Mouse (Mus musculus) ES-E14 (cell line): ENCODE results near the gene Flywch1. TPM values are rescaled to one million over a fixed set of nuclear protein-coding genes. Genes with fewer than 3 reads are reported as not detected.

ENCODE experiments used
- DNase-seq: peaks from one replicate; pipeline ENCODE4 v3.0.0-alpha.2; 2013; ENCODE audit warnings: low read depth, low spot score
- H3K27ac ChIP-seq: 2 replicates; pipeline ENCODE4 v1.5.1; 2012; ENCODE audit warnings: low read depth, mild to moderate bottlenecking, low read length, moderate library complexity, mixed read lengths; ENCODE audit not compliant: poor library complexity, insufficient read depth, severe bottlenecking
- H3K36me3 ChIP-seq: 2 replicates; pipeline ENCODE4 v1.6.1; 2012; ENCODE audit warnings: mild to moderate bottlenecking, low read length, moderate library complexity, mixed read lengths; ENCODE audit not compliant: control insufficient read depth, poor library complexity, insufficient read depth, severe bottlenecking
- H3K4me1 ChIP-seq, 2 experiments: fragments of 150-350 bp in 1 of 2; sonication (generic) in 1 of 2; 2 replicates each; pipeline ENCODE4 v1.6.1; 2012; ENCODE audit warnings: low read length in 2 of 2, mild to moderate bottlenecking in 1 of 2, mixed read lengths in 1 of 2; ENCODE audit not compliant: control insufficient read depth in 2 of 2, insufficient read depth in 2 of 2, poor library complexity in 1 of 2
- H3K4me3 ChIP-seq, 2 experiments: fragments of 150-350 bp in 1 of 2; sonication (generic) in 1 of 2; 2 replicates each; pipeline ENCODE4 v1.5.1; 2012; ENCODE audit warnings: low read length in 2 of 2, low read depth in 1 of 2, mild to moderate bottlenecking in 1 of 2, mixed read lengths in 1 of 2; ENCODE audit not compliant: insufficient read depth in 1 of 2, poor library complexity in 1 of 2, severe bottlenecking in 1 of 2
- H3K9ac ChIP-seq: 2 replicates; pipeline ENCODE4 v1.6.1; 2012; ENCODE audit warnings: low read depth, mild to moderate bottlenecking, low read length, mixed read lengths; ENCODE audit not compliant: poor library complexity, insufficient read depth, severe bottlenecking
- H3K9me3 ChIP-seq: fragments of 150-350 bp; sonication (generic); 2 replicates; pipeline ENCODE4 v1.6.1; 2012; ENCODE audit warnings: low read depth, mild to moderate bottlenecking, low read length; ENCODE audit not compliant: control insufficient read depth, insufficient read depth
- CHD2 ChIP-seq: IDR thresholded peaks from 2 replicates; pipeline ENCODE4 v1.6.1; 2014; ENCODE audit warnings: mild to moderate bottlenecking, low read depth, low read length, inconsistent platforms
- HCFC1 ChIP-seq: IDR thresholded peaks from 2 replicates; pipeline ENCODE4 v1.6.1; 2012; ENCODE audit warnings: low read length, inconsistent platforms, borderline replicate concordance; ENCODE audit not compliant: insufficient read depth
- MAFK ChIP-seq: IDR thresholded peaks from 2 replicates; pipeline ENCODE4 v1.6.1; 2014; ENCODE audit warnings: mild to moderate bottlenecking, low read depth, low read length, inconsistent platforms; ENCODE audit not compliant: insufficient read depth
- ZC3H11A ChIP-seq: IDR thresholded peaks from 2 replicates; pipeline ENCODE4 v1.6.1; 2012; ENCODE audit warnings: low read depth, mild to moderate bottlenecking, inconsistent platforms, low read length, borderline replicate concordance
- ZNF384 ChIP-seq: IDR thresholded peaks from 2 replicates; pipeline ENCODE4 v1.6.1; 2012; ENCODE audit warnings: low read depth, low read length, inconsistent platforms
- in situ Hi-C, 2 experiments: fragments of 600-800 bp; cut with MboI; formaldehyde crosslinking; loops; one replicate each; pipeline ENCODE4 v1.15.1; 2025; ENCODE audit warnings: low sequenced_read_pairs in 2 of 2, inconsistent platforms in 1 of 2; ENCODE audit not compliant: unreplicated experiment in 2 of 2
- total RNA-seq: library from RNA; depleted of rRNA; stranded (reverse); fragments of 300-350 nt; gene quantifications from 2 replicates; pipeline ENCODE4 v1.2.3, GENCODE M21; 2012

Flywch1 gene
- total RNA-seq, 1 experiment, result 35.1 TPM

- Histone ChIP-seq H3K36me3 (peaks cover 4% of the 10 kb centered on the region; the same call in 1 of the 2 replicates), H3K9ac (peak overlapping the region; percentile 45), H3K27ac (no peak overlapping the region), H3K9me3 (no peaks in the 10 kb centered on the region), H3K4me3 (peak overlapping the region; percentile 66 to 80), H3K4me1 (peaks cover 0 to 18% of the 10 kb centered on the region in 2 experiments; a peak in 1 of 4 replicates)
- TF ChIP-seq ZC3H11A, result no peak
- TF ChIP-seq HCFC1, result no peak
- TF ChIP-seq MAFK, result no peak
- in situ Hi-C loops, result no loop called here
- DNase-seq, result peak; percentile 62
Observed at GRCm38 (mm10) chr17:23740136-23740584, 31.2 kb downstream of the Flywch1 start.

- TF ChIP-seq CHD2 (peak; percentile 19; the same call in 1 of the 2 replicates), ZC3H11A (no peak)
- Histone ChIP-seq H3K4me1 (peaks cover 0 to 12% of the 10 kb centered on the region in 2 experiments; a peak in 1 of 4 replicates), H3K9me3 (no peaks in the 10 kb centered on the region), H3K4me3 (peak overlapping the region; percentile 66 to 80), H3K27ac (no peak overlapping the region), H3K9ac (peak overlapping the region; percentile 45), H3K36me3 (peaks cover 4% of the 10 kb centered on the region; the same call in 1 of the 2 replicates)
- no peak for DNase-seq
- in situ Hi-C loops, result no loop called here
Observed at GRCm38 (mm10) chr17:23739202-23740135, 31.9 kb downstream of the Flywch1 start.

- in situ Hi-C loops, result no loop called here
- Histone ChIP-seq H3K9ac (no peak overlapping the region), H3K4me1 (peaks cover 0 to 12% of the 10 kb centered on the region in 2 experiments; a peak in 1 of 4 replicates), H3K27ac (no peak overlapping the region), H3K36me3 (peaks cover 6% of the 10 kb centered on the region; the same call in 1 of the 2 replicates), H3K4me3 (peak overlapping the region in 1 of 2 experiments; percentile 80; a peak in 2 of 4 replicates), H3K9me3 (no peaks in the 10 kb centered on the region)
- no peak for DNase-seq
- no peak for TF ChIP-seq MAFK
- no peak for TF ChIP-seq HCFC1
- TF ChIP-seq ZNF384, result no peak
- TF ChIP-seq ZC3H11A, result no peak
- no peak for TF ChIP-seq CHD2
Observed at GRCm38 (mm10) chr17:23738836-23739201, 32.6 kb downstream of the Flywch1 start.

- no peak overlapping the region for H3K4me3 ChIP-seq
- H3K4me1 ChIP-seq, result peaks cover 0 to 12% of the 10 kb centered on the region in 2 experiments; a peak in 1 of 4 replicates
- DNase-seq, result no peak
- H3K9me3 ChIP-seq, result no peaks in the 10 kb centered on the region
- no peak overlapping the region for H3K9ac ChIP-seq
- TF ChIP-seq MAFK (0 out of 2 replicates have a peak, but pooled peaks have one; percentile 9), ZC3H11A (no peak)
- in situ Hi-C loops, result no loop called here
- no peak overlapping the region for H3K27ac ChIP-seq
- peaks cover 6% of the 10 kb centered on the region; the same call in 1 of the 2 replicates for H3K36me3 ChIP-seq
Observed at GRCm38 (mm10) chr17:23737493-23738445, 33.6 kb downstream of the Flywch1 start.
